Mouse (Mus musculus): ENCODE measurements around the gene Arl6ip4. TPM values are rescaled to one million over a fixed set of nuclear protein-coding genes. Genes with fewer than 3 reads are reported as not detected.

The Arl6ip4 gene
- 35.3 and 35.4 TPM in 2 replicates for polyA plus RNA-seq (2012; rRNA removed)

GRCm38 (mm10) chr5:124115990-124116845 lies at the start of gene Arl6ip4:
Arl6ip4 (plus strand) TSS chr5:124116089.

GRCm38 (mm10) chr5:124095596-124096232 lies 20.2 kb upstream of the Arl6ip4 start, which contains the start of gene Abcb9:
Abcb9 (minus strand) TSS chr5:124095798.

GRCm38 (mm10) chr5:124111742-124112497 lies 4.0 kb upstream of the Arl6ip4 start, which contains the start of gene Ogfod2:
Ogfod2 (plus strand) TSS chr5:124112297.

Other genes starting within 250 kb of the Arl6ip4 start
- gene Hcar1, start 236.1 kb upstream of the Arl6ip4 start, polyA plus RNA-seq (2012; rRNA removed) = 3.9 and 4.3 TPM in 2 replicates
- gene Denr, start 208.9 kb upstream of the Arl6ip4 start, polyA plus RNA-seq (2012; rRNA removed) = 15.2 and 17.9 TPM in 2 replicates
- gene Gm43518, start 188.7 kb upstream of the Arl6ip4 start, polyA plus RNA-seq (2012; rRNA removed) = not detected in 2 replicates
- 1.2 and 2.6 TPM in 2 replicates for gene Ccdc62, start 185.4 kb upstream of the Arl6ip4 start, polyA plus RNA-seq (2012; rRNA removed)
- 30.6 and 33.3 TPM in 2 replicates for gene Hip1r, start 142.5 kb upstream of the Arl6ip4 start, polyA plus RNA-seq (2012; rRNA removed)
- gene Vps37b, start 83.8 kb upstream of the Arl6ip4 start, polyA plus RNA-seq (2012; rRNA removed) = 61.6 and 76.4 TPM in 2 replicates
- gene Abcb9, start 20.3 kb upstream of the Arl6ip4 start, polyA plus RNA-seq (2012; rRNA removed) = 12.0 and 13.3 TPM in 2 replicates
- 84.8 and 95.9 TPM in 2 replicates for gene Ogfod2, start 3.8 kb upstream of the Arl6ip4 start, polyA plus RNA-seq (2012; rRNA removed)
- 24.3 and 26.3 TPM in 2 replicates for gene Pitpnm2, start 133.7 kb downstream of the Arl6ip4 start, polyA plus RNA-seq (2012; rRNA removed)
- 1.7 and 1.8 TPM in 2 replicates for gene Mphosph9, start 211.9 kb downstream of the Arl6ip4 start, polyA plus RNA-seq (2012; rRNA removed)
- 3.6 and 4.3 TPM in 2 replicates for gene 2810006K23Rik, start 212.0 kb downstream of the Arl6ip4 start, polyA plus RNA-seq (2012; rRNA removed)
- 89.6 and 90.5 TPM in 2 replicates for gene Cdk2ap1, start 247.0 kb downstream of the Arl6ip4 start, polyA plus RNA-seq (2012; rRNA removed)